Mouse (Mus musculus): Measurements from ENCODE around the gene Zfp710.

DNA sequence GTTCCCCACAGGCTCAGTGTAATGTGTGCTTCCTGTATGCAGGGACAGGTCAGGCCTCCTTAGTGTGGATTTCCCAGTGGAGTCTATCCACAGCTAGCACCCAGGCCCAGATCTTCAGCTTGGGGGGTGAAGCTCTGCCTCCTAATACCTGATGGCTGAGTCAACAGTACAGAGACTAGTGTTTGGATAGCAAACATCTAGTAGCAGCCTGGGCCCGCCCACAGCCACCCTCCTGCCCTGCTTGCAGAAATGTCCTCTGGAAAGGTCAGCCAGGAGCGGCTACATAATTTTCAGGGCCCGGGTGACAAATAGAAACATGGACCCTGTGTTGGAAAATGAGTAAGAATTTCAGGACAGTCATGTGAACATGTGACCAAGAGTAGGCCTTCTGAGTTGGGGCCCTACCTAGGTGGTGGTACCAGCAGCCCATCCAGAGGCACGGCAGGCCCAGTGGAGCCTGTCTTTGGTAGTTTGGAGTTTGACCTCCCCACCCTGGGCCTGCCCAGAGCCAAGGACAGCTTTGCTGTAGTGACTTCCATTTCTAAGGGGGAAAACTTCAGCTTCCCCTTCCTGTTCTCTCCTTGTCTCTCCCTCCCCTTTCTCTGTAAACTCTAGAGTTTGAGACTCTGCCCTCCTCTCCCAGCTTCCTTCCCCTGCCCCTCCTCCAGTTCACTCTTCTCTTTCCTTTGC is 32.5 kb downstream of the Zfp710 start:
- TF ChIP-seq POLR2A (IDR thresholded peaks at IDR 0.05; ENCODE audit: control insufficient read depth, low read depth, low read length) = no peak
- TF ChIP-seq CTCF (IDR thresholded peaks at IDR 0.05; ENCODE audit: control insufficient read depth, insufficient read depth, insufficient replicate concordance, low read depth, low read length) = no peak
